Mouse (Mus musculus) adrenal gland, adult (tissue): ENCODE data around the gene Bpifb9a.
"Not testable (repeated sequence)": the region's sequence is repeated elsewhere in the genome, so short reads cannot be mapped to it uniquely, and the experiment has no call there.

Source experiments
- DNase-seq, 2 experiments: peaks; one replicate each; pipeline ENCODE4 v3.0.0; 2022 to 2023; ENCODE audit warnings: low spot score in 1 of 2; ENCODE audit not compliant: inconsistent age in 2 of 2

The Bpifb9a gene

DNA sequence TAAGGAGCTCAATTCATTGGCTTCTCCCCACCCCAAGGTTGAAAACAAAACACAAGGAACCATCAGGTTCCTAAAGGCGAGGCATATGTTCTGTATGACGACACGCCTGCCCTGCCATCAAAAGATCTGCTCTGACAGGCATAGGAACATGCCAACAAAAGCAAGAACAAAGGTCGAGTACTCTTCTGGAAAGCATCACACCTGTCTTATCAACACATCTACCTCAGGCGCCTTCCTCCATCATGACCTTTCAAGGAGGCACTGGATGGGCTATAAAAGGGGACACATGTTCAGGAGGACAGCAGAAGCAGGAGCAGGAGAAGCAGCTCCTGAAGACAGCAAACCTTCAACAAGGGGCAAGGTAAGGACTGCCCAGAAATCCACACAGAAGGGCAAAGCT, at the start of gene Bpifb9a:
TSS of gene Bpifb9a (plus strand) at position 301 of the 400 bp plus-strand sequence.
- DNase-seq = not testable (repeated sequence)

DNA sequence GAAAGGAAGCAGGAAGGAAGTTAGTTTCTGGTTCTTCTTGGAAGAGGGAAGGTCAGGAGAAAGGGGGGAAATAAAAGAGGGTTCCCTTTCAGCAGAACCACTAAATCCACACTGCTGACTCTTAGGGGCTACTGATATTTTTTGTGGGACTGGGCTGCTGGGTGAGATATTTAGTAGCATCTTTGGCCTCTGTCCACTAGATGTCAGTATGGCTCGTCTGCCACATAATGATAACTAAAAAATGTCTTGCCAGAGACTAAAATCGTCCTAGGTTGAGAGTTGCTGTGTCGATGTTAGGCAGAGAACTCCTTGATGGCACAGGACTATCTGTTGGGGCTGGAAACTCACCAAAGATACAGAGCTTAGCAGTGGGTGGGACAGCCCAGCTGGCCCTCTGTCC, 48.5 kb upstream of the Bpifb9a start:
- DNase-seq = peak in 1 of 2 experiments; percentile 66

DNA sequence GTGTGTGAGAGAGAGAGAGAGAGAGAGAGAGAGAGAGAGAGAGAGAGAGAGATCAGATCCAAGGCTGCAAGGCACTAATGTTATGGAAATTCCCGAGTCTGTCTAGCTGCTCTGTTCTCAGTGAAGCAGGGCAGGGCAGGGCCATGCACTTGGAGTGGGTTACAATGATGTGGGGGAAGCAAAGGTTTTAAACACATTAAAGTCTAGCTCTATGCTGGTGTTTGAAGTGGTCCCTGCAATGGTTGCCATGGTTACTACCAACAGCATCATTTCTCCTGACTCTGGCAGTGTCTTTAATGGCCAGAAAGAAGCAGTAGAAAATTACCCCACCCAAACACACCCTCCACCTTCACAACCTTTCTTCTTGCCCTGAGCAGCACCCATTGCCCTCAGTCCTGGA, 46.5 kb upstream of the Bpifb9a start:
- no peak for DNase-seq

DNA sequence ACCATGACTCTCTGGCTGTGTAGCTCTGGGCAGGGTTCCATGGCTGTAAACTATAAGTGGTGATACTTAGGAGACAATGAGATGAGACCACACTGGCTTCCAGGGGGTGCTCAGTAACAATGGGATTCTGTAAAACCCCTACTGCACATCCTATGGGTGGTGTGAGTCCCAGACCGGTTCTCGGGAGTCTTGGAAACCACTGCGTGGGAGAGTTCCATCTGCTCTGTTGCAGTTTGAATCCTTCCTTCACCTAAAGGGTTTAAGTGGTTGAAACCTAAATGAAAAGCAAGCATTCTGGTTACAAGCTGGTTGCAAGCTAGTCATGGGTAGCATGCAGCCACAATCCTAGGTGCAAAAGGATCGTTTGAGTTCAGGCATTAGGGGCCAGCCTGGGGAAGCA, 45.8 kb upstream of the Bpifb9a start:
- DNase-seq = no peak

DNA sequence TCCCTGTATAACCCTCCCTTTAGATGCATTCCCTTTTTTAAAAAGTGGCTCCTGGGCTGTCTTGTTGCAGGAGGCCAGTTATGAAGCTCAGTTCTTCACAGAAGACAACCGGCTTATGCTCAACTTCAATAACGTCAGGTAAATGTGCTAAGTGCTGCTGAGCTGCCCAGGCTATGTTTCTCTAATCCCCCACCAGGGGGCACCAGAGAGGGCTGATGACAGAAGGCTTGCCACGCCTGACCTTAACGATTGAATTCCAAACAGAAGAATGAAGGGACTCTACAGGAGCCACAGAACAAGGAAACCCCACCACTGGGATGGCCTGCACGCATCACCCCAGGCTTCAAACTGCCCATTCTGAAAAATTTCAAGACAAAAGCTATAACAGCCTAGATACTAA, 42.5 kb upstream of the Bpifb9a start:
- peak; percentile 81 to 92 for DNase-seq

DNA sequence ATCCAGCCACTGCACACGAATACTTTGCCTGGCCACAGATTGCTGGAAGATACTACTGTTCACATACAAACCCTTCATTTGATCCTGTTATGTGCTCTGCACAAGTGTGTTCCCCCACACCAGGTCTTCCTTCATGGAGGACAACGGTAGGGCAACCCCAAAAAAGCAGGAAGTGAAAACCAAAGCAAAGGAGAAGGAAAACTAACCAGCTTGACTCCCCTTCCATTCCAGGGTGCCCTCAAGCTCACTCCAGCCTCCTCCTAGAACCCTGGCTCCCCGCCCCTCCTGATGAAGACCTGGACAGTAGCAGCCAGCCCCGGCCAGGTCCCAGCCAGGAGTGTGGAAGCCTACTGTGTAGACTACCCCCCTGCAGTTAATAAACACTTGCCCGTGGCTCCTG, 37.7 kb upstream of the Bpifb9a start:
- DNase-seq = no peak

DNA sequence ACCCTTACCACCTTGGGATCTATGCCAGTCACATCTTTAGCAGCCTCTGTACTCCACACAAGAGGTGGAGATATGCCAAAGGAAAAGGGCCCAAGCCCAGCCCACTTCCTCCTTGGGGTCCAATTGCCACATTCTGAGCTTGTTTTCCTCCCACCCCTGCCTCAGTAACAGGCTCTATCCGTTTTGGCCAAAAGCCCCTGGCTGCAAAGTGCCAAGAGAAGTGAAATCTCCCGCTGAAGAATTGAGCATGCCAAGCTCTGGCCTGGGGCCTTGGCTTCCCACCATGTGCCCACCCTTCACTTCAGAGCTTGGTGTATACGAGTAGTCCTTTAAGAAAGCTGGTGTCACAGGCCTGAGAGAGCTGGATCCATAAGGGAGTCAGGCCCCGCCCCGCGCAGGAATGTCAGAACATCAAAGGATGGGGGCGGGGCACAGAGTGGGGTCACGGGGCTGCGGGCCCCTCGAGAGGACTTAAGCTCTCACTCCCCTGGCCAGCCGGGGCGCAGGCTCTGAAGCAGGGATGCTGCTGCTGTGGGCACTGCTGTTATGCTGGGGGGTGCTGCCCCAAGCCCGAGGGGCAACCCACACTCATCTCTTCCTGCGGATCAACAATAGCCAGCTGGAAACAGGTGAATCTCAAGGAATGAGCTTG, 34.3 kb upstream of the Bpifb9a start, which contains the start of gene Bpifb5:
TSS of gene Bpifb5 (plus strand) at position 478 of the 652 bp plus-strand sequence.
- no peak for DNase-seq

DNA sequence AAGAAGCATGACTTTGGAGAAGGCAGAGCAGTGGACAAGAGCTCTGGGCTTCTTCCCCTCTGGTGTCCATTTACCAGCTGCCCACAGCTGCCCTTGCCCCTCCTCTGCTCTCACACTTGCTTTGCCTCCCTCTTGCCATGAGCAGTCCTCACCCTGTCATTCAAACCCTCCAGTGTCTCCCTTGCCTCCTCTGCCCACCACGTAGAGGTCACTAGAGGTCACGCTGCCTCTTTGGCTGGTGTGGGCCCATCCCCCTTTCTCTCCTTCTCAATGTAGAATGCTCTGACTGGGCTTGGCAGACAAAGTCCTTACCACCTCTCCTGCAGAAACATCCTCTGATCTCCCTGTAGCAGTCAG, 33.8 kb upstream of the Bpifb9a start:
- no peak for DNase-seq

DNA sequence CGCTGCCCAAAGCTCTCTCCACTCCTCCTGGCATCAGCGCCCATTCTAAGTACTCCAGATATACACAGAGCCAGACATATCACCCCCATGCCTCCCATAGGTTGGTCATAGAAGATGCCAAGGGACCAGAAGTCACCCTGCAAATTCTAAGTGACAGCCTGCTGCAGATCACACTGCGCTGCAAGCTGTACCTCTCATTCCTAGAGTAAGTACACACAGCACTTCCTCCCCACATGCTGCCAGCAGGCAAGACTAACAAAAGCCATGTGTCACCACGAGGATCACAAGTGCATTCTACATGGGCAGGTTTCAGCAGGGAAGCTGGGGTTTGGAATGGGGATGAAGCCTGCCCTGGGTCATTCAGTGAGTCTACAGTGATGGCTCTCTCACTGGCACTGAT, 30.7 kb upstream of the Bpifb9a start:
- no peak for DNase-seq

DNA sequence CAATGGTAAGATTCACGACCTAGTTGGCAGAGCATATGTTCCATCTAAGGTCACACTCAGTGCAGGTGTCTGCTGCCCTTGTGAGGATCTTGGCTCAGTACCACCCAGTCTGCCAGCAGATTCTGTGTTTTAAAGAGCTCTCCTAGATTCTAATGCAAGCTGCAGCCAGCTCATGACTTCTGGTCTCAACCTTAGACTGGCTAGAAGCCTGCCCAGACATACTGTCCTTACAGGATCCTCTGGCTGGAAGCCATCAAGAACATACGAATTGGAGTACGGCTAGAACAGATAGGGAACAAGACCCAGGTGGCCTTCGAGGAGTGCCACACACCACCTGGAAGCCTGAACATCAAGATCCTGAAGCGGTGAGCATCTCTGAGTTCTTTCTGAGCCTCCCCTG, 29.8 kb upstream of the Bpifb9a start:
- no peak for DNase-seq

DNA sequence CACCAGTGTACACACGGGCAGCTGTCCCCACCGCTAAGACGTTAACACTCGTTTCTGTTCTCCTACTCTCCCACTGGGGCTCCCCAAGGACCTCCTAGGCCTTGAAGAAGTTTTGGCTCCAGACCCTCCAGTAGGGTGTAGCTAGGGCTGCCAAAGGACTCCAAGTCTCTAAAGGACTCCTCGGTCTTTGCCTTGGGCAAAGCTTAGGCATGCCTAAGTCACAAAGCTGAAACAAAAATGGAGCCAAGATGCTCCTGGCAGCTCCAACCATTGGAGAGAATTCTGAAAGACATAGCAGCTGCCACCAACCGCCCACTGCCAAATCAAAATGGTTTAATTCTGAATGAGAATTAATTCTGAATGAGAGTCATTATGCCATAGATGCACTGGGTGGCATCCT, 24.2 kb upstream of the Bpifb9a start:
- DNase-seq = no peak

DNA sequence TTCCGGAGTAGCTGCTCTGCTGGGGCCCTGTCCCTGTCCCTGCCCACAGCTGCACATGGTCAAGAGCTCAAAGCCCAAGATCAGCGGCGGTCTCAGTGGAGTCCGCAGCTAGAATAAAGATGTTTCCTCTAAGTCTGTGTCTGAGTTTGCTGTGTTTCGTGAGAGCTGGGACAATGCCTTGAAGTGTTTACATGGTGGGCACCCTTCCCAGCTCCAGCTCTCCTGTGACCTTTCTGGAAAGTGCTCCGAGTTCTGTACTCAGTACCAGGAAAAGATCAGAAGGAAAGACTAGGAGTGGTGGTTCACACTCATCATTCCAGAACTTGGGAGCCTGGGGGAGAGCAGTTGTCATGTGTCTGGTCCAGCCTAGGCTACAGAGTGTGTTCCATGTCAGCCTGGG, 16.9 kb upstream of the Bpifb9a start:
- no peak for DNase-seq

DNA sequence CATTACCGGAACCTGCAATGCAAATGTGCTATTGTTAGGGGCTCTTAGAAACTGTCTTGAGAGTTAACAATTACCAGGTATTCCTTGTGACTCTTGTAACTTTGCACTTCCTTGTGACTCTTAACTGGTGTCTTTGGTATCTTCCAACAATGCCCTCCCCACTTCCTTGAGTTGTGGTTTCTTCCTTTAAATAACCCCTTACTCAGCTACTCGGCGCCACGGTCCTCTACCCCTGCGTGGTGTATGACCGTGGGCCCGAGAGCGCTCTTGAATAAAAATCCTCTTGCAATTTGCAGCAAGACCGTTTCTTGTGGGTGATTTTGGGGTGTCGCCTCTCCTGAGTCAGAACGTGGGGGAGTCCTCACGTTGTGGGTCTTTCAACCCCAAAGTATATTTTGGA, 14.9 kb upstream of the Bpifb9a start:
- not testable (repeated sequence) for DNase-seq

DNA sequence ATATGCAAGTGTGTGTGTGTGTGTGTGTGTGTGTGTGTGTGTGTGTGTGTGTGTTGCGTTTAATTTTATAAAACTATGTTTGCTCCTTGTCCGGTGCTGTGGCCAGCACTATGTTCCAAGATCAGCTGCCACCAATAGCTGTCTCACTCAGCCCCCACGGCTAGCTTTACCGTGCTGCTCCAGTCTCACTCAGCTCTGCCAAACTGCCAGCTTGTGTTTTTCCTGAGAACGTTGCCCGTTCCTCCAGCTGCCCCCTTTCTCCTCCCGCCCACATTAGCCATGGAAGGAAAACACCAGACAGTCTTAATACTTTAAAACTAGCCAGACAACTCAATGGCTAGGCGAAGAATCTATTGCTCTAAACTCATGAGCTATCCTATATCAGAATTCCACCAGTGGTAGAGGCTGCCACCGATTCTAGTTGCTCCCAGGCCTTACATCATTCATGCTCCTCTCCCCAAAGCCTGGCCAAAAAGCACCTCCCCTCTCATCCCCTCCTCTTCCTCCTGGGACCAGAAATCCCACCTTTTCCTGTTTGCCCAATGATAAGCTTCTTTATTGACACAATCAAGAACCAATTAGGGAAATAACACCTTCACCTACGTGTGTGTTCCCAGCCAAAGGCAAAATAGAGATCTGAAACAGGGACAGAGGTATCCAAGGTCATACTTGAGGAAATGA, 14.2 kb upstream of the Bpifb9a start:
- DNase-seq = no peak

DNA sequence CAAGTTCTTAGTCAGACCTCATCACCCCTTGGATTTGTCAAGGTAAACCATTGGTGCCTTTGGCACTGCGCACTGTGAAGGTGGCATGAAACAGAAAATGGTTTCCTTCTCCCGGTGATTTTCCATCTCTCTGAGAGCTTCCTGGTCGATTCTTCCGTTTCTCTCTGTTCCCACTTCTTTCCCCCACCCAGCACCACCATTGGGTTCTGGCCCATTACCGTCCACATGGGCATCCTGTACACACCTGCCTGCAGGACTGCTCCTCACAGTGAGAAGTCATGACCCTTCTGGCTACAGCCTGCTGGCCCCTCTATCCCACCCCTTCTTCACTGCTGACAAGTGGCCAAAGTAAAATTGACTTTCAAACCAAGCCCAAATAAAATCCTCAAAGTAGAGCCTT, 12.3 kb upstream of the Bpifb9a start:
- DNase-seq = no peak

DNA sequence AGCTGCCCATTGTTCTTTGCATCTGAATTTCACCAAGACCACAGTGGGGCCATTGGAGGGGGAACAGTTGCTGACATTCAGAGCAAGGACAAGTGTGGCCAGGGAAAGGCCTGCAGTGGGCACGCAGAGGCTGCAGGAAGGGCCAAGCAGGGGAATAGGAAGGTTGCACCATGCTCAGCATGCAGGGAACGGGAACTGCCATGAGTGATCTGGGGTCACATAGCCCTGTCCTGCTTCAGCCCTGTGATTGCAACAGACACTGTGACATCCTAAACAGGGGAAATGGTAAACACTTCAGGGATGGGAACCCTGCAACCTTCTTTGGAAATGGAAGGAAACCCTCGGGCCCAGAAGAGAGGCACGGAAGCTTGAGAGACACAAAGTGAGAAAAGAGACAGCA, 2.4 kb upstream of the Bpifb9a start:
- DNase-seq = not testable (repeated sequence)

DNA sequence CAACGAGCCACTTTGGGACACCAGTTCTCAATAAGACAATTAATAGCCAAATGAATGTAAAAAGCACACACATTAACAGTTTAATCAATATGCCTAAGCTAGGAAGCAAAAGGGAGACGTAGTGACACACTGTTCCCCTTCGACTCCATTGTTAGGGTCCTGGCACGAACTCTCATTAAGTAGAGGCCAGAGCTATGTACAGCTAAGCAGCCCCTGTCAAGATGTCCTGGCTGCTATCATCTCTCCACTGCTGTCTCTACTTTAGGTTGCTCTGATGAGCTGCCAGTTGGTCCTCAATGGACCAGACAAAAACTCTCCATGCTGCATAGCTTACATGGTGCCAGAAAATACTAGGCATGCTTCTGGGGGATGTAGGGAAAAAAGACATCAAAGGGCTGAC, 1.9 kb upstream of the Bpifb9a start:
- DNase-seq = no peak

DNA sequence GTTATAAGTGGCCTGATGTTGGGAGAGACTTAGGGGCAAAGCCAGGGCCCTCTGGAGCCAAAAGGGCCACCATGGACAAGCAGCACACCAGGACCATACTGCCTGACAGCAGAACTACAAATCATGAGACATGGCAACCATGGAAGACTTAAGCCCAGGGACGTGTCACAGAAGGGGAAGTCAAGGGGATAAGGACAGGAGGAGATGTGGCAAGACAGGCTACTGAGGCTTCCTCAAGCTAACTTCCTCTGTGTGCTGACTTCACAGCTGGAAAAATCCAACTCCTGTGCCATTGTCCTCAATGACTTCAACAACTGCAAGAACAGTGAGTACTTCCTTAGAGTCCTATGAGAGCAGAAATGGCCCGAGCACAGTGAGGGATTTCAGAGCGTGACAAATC, 6.7 kb downstream of the Bpifb9a start:
- not testable (repeated sequence) for DNase-seq

DNA sequence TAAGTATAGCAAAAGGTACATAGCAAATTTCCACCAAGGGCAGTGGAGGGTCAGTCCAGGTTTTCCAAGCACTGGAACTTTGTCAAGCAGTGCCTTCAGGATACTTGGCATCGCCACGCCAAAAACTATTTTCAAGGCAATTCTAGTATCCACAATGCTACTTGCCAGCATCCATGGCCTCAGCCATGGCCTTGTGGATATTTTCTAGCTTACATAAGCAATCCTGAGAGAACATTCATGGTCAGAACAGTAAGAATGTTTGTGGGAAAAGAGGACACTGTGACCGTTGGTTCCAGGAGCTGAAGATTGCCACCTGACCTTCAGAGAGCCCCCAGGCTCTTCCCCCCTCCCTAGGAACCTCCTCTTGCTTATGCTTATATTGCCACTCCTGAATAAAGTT, 34.2 kb downstream of the Bpifb9a start:
- DNase-seq = peak; percentile 68 to 84

DNA sequence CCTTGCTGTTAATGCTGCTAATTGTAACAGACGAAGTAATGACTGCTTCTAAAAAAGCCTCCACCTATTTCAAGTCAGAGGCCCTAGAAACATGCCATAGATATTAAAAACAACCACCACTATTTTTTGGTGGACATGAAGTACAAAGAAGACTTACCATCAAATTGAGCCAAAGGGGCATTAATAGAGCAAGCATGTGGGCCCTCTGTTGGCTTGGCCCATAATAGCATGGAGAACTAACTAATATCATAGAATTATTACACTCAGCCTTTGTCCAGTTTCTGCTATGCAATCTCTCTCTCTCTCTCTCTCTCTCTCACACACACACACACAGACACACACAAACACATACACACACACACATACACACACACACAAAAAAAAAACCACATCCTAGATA, 35.2 kb downstream of the Bpifb9a start:
- peak in 1 of 2 experiments; percentile 43 for DNase-seq

DNA sequence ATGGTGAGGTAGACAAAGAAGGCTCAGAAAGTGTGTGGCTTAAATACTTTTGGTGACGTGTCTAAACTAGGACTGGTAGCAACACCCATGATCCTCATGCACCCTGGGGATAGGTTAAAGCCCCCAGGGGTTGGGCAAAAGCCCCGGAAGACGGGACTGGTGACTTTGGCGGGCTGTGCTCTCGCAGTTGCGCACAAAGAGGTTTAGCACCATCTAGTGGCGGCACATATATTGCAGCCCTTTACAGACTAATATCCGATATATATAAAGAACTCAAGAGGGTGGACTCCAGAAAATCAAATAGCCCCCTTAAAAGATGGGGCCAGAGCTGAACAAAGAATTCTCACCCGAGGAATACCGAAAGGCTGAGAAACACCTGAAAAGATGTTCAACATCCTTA, 37.1 kb downstream of the Bpifb9a start:
- DNase-seq = peak; percentile 38 to 84

DNA sequence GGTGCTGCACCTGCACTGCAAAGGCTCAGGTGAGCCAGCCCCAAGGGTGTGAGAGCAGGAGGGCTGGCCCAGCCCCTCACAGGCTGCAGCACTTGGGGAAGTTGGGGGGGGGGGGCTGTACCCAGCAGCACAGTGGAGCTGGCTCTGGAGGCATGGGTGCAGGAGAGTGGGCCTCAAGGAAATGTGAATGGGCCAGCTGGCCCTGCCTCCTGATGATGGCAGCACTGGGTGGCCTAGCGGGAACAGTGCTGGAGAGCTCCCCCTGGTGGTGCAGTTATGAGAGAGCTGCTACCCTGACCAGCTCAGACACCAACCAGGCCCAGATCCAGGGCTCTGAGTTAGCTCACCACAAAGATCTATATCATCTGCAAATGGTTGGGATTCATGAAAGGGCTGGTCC, 42.8 kb downstream of the Bpifb9a start:
- peak; percentile 75 to 88 for DNase-seq

DNA sequence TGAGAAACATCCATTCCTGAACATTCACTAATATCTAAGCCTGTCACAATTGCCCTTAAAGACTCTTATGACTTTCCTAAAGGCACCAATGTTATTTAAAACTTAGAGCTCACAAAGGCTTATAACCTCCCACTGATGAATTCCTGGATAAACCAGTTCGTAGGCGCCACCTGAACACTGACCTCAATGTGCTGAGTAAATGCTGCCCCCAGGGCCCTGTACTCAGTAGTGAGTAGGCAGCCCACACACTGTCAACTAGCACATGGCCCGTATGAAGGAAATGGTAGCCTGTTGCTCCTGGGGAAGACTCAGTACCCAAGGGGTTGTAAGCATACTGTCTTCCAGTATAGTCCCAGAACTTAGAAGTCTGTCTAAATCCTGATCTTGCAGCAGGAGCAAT, 44.1 kb downstream of the Bpifb9a start:
- DNase-seq = no peak
